Mouse (Mus musculus) testis, adult 2 months (tissue): ENCODE data around the gene P4ha1.

Experiments used
- CTCF ChIP-seq: fragments of 200-500 bp; IDR thresholded peaks from 2 replicates; pipeline ENCODE4 v1.5.1; 2012; ENCODE audit warnings: low read depth, mild to moderate bottlenecking, inconsistent platforms, low read length, moderate library complexity; ENCODE audit not compliant: control insufficient read depth, insufficient read depth, insufficient replicate concordance
- POLR2A ChIP-seq: fragments of 200-500 bp; IDR thresholded peaks from 2 replicates; pipeline ENCODE4 v1.6.1; 2012; ENCODE audit warnings: low read depth, mild to moderate bottlenecking, inconsistent platforms, low read length, moderate library complexity; ENCODE audit not compliant: control insufficient read depth

- TF ChIP-seq POLR2A (no peak), CTCF (no peak)
These were observed 39.3 kb upstream of the P4ha1 start for GRCm38 (mm10) chr10:59283749-59284148.
